Mouse (Mus musculus) c-Kit-positive CD71-negative TER-119-negative erythroid progenitor cells, embryonic 14.5 days (primary cell): ENCODE measurements around the gene Mme.

ENCODE experiments used
- DNase-seq: peaks from one replicate; pipeline ENCODE4 v3.0.0-alpha.2; 2013; ENCODE audit warnings: low read depth

Mme gene

DNA sequence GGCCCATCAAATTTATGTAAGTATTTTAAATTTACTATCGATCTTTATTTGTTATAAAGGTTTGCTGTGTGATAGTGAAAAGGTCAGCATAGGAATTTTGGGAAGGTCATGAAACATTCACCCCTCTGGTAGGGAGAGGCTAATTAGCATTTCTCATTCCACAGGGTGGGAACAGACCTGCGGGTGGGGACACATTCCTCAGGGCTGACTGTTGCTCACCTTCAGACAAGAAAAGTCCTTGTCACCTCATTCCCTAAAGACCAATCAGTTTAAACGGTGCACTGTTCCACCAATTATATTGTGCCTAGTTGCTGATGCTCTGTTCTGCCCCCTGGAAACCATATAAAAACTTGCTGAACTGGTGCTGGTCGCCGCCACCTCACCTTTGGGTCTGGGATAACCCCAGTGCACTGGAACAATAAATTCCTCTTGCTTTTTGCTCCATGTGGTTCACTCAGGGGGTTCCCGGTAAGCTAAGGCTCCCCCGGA is at the start of gene Mme:
Gene Mme (plus strand): TSS at position 439 of the 489 bp plus-strand sequence.
- DNase-seq, result no peak

DNA sequence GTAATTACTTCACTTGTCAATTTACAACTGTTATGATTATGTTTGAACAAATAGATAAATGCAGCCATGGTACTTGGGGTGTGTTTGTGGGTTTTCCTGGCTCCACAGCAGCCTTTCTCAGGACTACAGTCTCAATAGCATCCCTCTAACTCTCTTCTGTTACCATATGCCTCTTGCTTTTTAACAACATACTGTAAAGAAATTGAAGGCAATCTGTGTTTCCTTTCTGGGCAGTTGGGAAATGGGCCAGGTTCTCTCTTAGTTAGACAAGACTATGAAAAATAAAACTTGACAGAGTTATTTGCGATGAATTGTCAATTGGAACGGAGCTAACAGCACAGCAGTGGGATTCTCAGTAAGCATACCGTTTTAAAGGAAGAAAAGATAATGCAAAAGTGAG is 44.8 kb upstream of the Mme start:
- no peak for DNase-seq

DNA sequence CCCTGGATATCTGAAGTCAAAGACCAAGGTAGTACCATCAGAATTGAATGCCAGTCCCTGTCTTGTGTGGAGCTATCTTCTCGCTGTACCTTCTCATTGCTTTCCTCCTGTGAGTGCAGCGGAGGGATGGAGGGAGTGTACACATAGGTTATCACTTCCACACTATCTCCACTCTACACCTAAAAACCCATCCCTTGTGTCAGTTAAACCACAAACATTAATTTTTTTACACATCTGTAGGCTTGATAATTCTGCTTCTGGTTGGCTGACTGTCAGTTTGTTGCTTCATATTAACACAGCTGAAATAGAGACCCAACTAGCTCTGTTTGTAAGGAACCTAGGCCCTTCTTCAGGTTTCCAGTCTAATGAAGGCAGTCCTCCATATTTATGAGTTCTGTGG is 43.3 kb upstream of the Mme start:
- no peak for DNase-seq

DNA sequence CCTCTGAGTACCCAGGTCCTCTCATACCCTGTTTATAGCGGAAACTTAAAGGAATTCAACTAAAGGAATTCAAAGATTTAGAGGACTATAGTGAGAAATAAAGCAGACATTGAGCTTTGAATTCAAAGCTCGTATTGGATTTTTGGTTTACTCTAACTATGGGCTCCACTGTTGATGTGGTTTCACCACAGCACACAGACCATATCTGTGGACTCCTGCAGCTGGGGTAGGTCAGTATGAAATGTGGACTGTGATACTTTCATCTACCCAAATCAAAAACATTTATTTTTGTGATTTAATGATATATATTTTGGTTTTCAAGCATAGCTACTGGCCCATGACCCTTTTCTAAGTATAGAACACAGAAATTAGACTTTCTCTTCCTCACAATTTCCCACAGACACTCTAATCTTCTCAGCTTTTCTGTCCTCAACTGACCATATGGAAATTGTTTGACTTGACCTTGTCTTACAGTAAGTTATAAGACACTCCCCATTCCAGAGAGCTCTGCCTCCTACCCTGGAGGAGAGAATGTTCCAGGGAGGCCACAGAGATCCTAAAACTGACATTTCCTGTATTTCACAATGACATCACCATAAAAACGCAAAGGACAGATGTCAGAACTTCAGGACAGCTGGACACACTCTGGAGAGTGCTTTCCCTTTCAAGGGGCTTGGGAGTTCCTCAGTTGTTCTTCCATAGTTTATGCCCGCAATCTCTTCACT is 19.3 kb upstream of the Mme start:
- DNase-seq, result no peak

GRCm38 (mm10) chr3:63223676-63224075 is 17.7 kb upstream of the Mme start:
- DNase-seq, result no peak

DNA sequence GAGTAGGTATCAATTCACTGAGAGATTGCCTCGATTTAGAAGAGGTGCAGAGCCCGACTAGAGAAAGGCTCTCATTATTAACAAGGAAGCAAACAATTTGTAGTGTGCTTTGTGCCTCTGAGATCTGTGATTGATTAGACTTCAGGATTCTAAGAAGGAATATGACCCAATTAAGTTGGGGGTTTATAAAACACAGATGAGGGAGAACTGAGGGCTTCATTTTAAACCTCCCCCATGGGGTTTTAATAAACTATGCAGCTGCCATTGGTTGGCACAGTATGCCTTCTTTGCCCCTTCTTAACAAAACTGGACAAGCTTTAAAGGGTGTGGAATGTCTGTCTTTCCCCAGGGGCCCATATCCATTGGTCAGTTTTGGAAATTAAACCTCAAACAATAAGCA is 5.4 kb upstream of the Mme start:
- no peak for DNase-seq

DNA sequence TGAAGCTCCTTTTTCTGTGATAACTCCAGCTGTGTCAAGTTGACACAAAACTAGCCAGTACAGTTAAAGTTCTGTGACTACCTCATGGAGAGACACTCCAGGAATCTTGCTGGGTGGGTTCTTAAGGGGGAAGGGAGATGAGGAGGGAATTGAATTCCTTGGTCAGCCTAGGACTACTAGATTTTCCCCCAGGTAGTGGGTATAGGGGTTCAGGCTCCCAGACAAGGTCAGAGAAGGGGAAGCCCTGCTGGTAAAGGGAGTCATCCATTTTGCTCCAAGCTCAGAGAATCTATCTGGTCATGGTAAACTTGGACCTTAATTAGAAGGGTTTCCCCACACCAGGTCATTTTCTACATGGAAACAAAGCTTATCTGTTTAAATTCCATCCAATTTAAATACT is 2.4 kb downstream of the Mme start:
- DNase-seq, result no peak

DNA sequence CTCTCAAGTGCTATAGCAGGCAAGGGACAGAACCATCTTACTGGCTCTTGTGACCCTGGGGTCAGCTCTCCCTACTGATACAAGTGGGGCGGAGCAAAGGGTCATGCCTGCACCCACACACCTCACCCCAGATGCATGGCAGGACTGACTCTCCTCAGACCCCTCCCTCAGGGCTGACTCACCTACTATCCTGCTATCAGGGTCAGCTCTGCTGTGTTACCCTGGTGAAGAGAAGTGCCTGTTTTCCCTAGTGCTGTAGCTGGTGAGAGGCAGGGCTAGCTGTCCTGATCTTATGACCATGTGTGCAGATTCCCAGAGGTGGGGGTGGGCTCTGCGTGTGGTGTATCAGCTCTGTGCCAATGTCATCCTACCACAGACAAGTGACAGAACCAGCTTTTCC is 30.8 kb downstream of the Mme start:
- no peak for DNase-seq

DNA sequence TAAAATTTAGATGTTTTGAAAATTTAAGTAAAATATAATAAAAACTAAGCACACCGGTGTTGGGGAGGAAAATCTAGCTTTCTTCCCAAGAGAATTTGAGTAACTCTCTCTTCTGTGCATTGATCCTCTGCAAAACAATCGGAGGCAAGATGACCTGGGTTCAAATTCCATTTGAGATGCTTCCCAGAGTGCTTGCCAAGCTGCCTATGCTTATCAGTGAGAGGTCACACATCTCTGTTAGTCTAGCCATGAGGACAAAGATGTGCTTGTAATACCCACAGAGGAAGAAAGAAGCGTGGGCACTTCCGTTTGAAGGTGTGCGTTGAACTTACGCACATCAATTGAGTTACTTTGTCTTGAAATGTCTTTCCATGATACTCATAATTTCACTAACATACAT is 53.0 kb downstream of the Mme start:
- DNase-seq, result no peak

DNA sequence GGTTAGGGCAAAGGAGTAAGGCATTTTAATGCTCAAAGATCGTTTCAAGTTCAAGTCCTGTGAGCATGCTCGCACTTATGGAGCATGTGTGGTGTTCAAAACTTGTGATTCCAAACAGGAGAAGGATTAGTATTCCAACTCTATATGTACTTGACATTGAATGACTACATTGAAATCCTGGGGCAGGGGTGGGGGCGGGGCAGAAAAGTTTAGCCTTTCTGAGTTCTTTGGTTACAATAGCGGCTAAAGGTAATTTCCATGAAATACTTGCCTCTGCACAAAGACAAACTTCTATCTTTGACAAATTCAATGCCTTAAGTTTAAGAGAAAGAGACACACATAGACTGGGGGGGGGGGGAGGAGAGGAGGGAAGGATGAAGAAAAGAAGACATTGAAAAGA is 53.5 kb downstream of the Mme start:
- DNase-seq, result no peak

DNA sequence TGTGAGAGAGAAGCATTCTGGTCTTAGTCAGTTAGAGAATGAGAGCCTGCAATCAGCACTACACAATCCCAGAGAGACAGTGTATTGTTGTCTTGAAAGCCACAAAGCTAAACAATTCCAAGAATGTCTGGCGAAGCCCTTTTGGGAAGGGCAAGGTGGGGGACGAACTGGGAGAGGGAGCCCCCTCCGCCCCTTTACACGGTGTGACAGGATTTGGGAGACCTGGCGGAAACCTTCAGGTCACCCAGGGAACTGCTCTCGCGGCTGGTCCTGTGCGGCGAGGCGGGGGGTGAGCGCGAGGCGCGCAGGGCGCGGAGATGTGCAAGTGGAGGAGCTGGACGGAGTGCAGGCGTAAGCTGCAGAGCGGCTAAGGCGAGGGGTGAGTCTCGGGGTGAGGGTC is 53.9 kb downstream of the Mme start:
- DNase-seq, result no peak

GRCm38 (mm10) chr3:63295657-63296231 is 54.4 kb downstream of the Mme start:
- DNase-seq, result no peak

DNA sequence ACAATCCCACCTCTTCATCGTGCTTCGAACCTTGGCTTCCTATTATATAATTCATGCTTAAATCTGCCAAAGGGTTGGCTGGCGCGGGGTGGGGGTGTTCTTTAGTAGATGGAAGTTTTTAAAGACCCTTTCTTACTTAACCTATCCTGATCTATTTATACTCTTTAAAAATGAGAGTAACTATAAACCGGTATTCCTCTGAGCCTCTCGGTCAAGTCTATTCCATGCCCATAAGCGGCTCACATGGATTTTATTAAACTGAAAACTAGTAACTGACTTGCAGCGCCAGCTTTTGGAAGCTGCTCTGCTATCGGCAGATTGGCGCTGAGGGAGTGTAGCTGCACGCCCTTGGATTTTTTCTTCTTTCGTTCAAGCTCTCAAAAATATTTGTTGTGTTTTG is 55.1 kb downstream of the Mme start:
- no peak for DNase-seq

DNA sequence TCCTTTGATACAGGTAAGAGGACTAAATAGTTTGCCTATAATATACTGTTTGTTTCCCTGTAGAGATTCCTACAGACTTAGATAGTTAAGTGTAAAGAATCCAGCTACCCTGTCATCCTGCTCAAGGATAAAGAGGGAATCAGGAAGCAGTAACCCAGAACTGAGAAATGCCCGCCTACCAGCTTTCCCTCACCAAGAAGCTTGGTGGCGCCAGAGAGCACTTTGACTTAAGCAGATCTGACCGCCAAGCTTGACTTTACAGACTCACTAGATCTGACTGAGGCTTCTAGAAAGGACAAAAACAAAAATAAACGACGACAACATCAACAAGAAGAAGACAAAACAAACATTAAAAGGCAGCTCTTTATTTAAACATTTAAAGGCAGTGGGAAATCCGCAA is 56.5 kb downstream of the Mme start:
- peak; percentile 40 for DNase-seq

DNA sequence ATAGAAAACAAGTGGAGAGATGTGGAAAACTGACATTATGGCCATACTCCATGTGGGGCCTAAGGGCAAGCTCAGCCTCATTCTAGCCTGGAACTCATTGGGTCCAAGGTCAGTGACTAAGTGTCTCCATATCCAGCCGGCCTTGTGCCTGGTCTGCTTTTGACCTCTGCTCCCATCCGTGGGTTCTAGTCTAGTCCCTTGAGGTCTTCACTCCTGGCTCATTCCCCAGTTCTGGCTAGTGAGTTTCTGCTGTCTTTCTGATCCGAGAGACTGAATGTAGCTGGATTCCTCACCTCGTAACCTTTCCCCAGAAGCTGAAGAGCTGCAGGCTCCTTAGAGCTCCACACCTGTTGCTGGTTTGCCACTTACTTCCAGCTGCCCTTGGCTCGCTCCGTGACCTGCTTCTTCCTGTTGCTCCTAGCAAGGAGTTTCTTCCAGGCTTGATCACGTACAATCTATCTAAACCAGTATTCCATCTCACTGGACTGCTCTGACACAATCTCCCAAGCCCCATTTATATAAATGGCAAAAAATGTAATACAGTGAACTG is 73.9 kb downstream of the Mme start:
- no peak for DNase-seq

GRCm38 (mm10) chr3:63317496-63317895 is 76.2 kb downstream of the Mme start:
- no peak for DNase-seq

DNA sequence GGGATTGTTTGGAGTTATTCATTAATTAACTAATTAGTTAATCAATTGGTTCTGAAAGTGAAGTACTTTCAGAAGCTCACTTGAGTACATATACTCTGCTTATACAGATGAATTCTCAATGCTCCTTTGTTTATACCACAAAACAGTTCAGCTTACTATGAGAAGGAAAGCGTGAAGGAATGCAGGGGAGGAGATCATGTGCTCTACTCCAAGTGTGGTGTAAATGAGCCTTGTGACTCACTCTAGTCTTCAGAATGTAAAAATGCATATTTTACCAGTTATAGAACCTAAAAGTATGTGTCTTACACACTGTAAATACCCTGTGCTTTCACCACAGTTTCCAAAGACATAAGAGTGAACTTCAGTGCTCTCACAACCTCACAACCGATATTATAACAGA is 84.3 kb downstream of the Mme start:
- DNase-seq, result no peak

- DNase-seq, result no peak
Observed at GRCm38 (mm10) chr3:63340110-63340509, 98.8 kb downstream of the Mme start.

GRCm38 (mm10) chr3:63340546-63340945 is 99.2 kb downstream of the Mme start:
- DNase-seq, result no peak

DNA sequence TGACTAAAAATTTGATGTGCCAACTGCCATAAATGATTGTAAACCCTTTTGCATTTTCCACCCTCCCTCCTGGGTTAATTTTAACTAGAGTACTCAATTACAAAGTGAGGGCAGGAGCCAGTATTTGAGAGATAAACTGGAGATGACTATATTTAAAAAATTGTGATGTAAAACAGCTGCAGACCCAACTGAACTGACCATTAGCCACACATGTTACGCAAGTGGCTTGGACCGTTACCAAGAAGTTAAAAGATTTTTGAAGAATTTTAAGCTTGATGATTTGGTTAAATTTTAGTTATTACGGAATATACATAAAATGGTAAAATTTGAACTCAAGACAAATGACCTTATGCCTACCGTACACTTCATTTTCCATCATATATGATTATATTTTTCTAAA is 100.1 kb downstream of the Mme start:
- DNase-seq, result no peak

GRCm38 (mm10) chr3:63344998-63345397 is 103.7 kb downstream of the Mme start:
- DNase-seq, result no peak

DNA sequence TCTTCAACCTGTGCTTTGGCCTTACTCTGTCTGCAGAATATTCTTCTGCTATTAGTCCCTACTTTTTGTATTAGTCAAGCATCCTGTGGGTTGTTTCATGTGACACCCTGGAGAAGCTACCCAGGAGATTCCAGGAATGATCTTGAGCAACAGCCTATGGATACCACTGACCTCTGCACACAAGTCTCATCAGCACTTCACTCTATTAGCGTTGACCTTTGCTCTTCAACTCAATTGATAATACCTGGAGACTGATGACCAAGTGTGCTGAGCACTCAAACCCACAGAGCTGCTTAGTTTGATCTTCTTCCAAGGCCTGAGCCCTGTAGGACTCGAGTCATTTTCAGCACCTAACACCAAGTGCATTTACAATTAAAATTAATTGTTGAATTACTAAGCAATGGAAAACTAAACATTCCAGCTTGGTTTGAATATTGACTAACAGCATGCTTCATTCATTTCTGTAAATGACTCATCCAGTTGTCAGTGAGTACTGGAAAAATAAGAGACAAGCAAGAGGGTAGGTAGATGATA is 107.6 kb downstream of the Mme start:
- DNase-seq, result no peak

DNA sequence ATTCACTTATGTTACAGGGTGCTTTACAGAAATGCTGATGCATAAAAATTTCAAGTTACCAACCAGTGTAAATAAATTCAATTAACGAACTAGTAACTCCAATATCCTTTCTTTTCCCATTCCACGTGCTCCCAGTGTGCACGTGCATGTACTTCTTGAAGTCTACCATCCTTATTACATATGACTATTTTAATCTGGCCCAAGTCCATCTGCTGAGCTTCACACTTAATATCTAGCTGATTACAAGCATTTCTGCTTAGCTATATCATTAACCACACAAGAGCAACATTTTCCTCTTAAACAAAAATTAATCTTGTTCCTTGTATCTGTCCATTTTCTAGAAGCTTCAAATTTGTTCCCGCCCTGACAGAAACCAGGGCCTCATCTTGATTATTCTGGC is 108.9 kb downstream of the Mme start:
- DNase-seq, result no peak

GRCm38 (mm10) chr3:63350704-63351103 is 109.4 kb downstream of the Mme start:
- no peak for DNase-seq
